Mouse (Mus musculus) forebrain, embryonic 15.5 days (tissue): ENCODE measurements at regions not wholly inside any gene's neighbourhood (a gene's known extent, or its start where the extent isn't known, plus 50 kb on each side); places are given as distances from the start of the nearest gene placed in this dataset.

Source experiments
- ATAC-seq: fragments of 200-750 bp; cut with Nextera tagmentation; replicated peaks from 2 replicates; pipeline ENCODE4 v1.8.0; 2017; ENCODE audit warnings: mild to moderate bottlenecking, moderate TSS enrichment, moderate library complexity
- H3K27ac ChIP-seq: fragments of 300-500 bp; sonication (generic); replicated peaks from 2 replicates; pipeline ENCODE4 v1.5.1; 2015; ENCODE audit warnings: mild to moderate bottlenecking, inconsistent platforms
- H3K27me3 ChIP-seq: fragments of 300-500 bp; sonication (generic); 2 replicates; pipeline ENCODE4 v1.6.1; 2015; ENCODE audit warnings: inconsistent platforms
- H3K36me3 ChIP-seq: fragments of 300-500 bp; sonication (generic); 2 replicates; pipeline ENCODE4 v1.6.1; 2015; ENCODE audit warnings: mild to moderate bottlenecking, inconsistent platforms
- H3K4me1 ChIP-seq: fragments of 300-500 bp; sonication (generic); 2 replicates; pipeline ENCODE4 v1.6.1; 2015; ENCODE audit warnings: inconsistent platforms
- H3K4me2 ChIP-seq: fragments of 300-500 bp; sonication (generic); replicated peaks from 2 replicates; pipeline ENCODE4 v1.6.1; 2015; ENCODE audit warnings: mild to moderate bottlenecking, inconsistent platforms
- H3K4me3 ChIP-seq: fragments of 300-500 bp; sonication (generic); 2 replicates; pipeline ENCODE4 v1.5.1; 2015; ENCODE audit warnings: mild to moderate bottlenecking, inconsistent platforms
- H3K9ac ChIP-seq: fragments of 300-500 bp; sonication (generic); replicated peaks from 2 replicates; pipeline ENCODE4 v1.6.1; 2015; ENCODE audit warnings: mild to moderate bottlenecking, inconsistent platforms
- H3K9me3 ChIP-seq: fragments of 300-500 bp; sonication (generic); 2 replicates; pipeline ENCODE4 v1.6.1; 2016; ENCODE audit warnings: inconsistent platforms
- WGBS: fragments of 180-500 bp; shearing (Covaris S2); methylation state at CpG from one replicate; pipeline ENCODE4 v1.1.7; 2015; ENCODE audit warnings: mixed read lengths; 5-methylcytosine and 5-hydroxymethylcytosine counted together

- no peak overlapping the region for H3K27ac ChIP-seq
- no peaks in the 10 kb centered on the region for H3K27me3 ChIP-seq
- H3K4me3 ChIP-seq = no peak overlapping the region
- WGBS = 50% methylated on average over 4 of the region's 4 CpGs
- H3K4me1 ChIP-seq = peaks cover 3% of the 10 kb centered on the region; the same call in 1 of the 2 replicates
- H3K9me3 ChIP-seq = no peaks in the 10 kb centered on the region
- H3K9ac ChIP-seq = no peak overlapping the region
- no peak for ATAC-seq
- H3K4me2 ChIP-seq = no peak overlapping the region
- H3K36me3 ChIP-seq = no peaks in the 10 kb centered on the region
These were observed 458.5 kb upstream of the Gm765 start for GRCm38 (mm10) chr6:98801061-98801460.

DNA sequence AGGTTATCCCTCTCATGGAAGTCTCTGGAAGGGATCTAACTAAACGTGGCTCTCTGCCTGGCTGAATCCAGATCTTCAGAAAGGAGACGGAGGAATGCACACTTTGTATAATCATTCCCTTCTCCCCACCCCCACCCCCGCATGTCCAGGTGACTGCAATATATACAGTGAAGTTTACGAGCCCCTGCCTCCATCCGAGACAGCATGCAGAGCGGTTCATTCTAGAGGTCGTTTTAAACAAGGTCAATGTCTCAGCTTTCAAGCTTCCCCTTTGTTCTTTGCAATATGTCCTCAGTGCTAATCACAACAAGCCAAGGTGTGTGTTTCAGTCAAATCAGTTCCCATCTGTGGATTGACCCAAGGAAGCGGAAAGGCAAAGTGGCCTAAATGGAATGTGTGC is 457.5 kb upstream of the Gm765 start:
- no peak overlapping the region for H3K27ac ChIP-seq
- no peaks in the 10 kb centered on the region for H3K27me3 ChIP-seq
- peaks cover 3% of the 10 kb centered on the region; the same call in 1 of the 2 replicates for H3K4me1 ChIP-seq
- no peaks in the 10 kb centered on the region for H3K9me3 ChIP-seq
- no peak for ATAC-seq
- no peak overlapping the region for H3K4me3 ChIP-seq
- WGBS = 83% methylated on average over 8 of the region's 8 CpGs
- no peak overlapping the region for H3K4me2 ChIP-seq
- no peak overlapping the region for H3K9ac ChIP-seq
- no peaks in the 10 kb centered on the region for H3K36me3 ChIP-seq

DNA sequence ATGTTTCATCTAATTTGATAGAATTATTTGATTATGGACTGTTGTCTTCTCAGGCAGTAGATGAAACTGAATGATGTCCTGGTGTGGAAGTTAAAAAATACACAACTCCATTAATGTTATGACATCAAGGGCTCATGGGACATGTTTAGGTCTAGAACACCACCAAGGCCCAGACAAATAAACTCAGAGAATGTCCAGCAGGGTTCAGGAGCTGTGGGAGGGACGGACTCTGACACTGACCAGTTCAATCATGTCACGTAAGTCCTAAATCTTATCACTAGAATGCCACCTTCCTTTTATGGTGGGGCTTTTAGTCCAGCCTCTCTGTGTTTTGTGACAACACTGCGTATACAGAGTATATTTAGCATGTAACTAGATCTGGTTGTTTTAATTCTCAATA is 455.2 kb upstream of the Gm765 start:
- Histone ChIP-seq H3K9ac (no peak overlapping the region), H3K4me3 (no peak overlapping the region), H3K4me1 (peaks cover 3% of the 10 kb centered on the region; the same call in 1 of the 2 replicates), H3K27ac (no peak overlapping the region), H3K4me2 (no peak overlapping the region), H3K9me3 (no peaks in the 10 kb centered on the region), H3K27me3 (no peaks in the 10 kb centered on the region), H3K36me3 (no peaks in the 10 kb centered on the region)
- no peak for ATAC-seq
- 94% methylated on average over 3 of the region's 3 CpGs for WGBS

GRCm38 (mm10) chr6:98797373-98797772 is 454.8 kb upstream of the Gm765 start:
- H3K27ac ChIP-seq = no peak overlapping the region
- H3K4me1 ChIP-seq = peaks cover 3% of the 10 kb centered on the region; the same call in 1 of the 2 replicates
- ATAC-seq = no peak
- H3K4me3 ChIP-seq = no peak overlapping the region
- 77% methylated on average over 6 of the region's 6 CpGs for WGBS
- no peaks in the 10 kb centered on the region for H3K27me3 ChIP-seq
- no peak overlapping the region for H3K4me2 ChIP-seq
- H3K36me3 ChIP-seq = no peaks in the 10 kb centered on the region
- H3K9ac ChIP-seq = no peak overlapping the region
- H3K9me3 ChIP-seq = no peaks in the 10 kb centered on the region

DNA sequence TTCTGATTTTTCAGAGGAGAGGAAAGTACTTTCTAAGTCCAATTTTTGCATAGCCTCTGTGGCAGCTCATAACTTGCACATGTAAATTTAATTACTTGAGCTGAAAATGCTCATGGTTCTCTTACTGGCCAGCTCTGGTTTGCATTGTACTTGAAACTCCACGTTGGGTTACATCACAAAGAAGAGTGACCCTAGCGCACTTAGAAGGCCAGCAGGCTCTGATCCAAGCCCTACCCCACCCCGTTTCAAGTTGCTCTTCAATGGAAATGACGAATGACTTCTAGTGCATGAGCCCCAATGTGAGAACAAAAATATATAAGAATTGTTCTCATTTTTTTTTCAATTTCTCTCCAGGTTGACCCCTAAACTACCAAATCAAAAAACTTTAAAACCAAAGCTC is 454.1 kb upstream of the Gm765 start:
- no peak overlapping the region for H3K4me3 ChIP-seq
- no peak overlapping the region for H3K4me2 ChIP-seq
- no peak overlapping the region for H3K9ac ChIP-seq
- H3K36me3 ChIP-seq = no peaks in the 10 kb centered on the region
- H3K4me1 ChIP-seq = peaks cover 3% of the 10 kb centered on the region; the same call in 1 of the 2 replicates
- H3K27me3 ChIP-seq = no peaks in the 10 kb centered on the region
- no peak overlapping the region for H3K27ac ChIP-seq
- ATAC-seq = no peak
- 72% methylated on average over 4 of the region's 4 CpGs for WGBS
- H3K9me3 ChIP-seq = no peaks in the 10 kb centered on the region

DNA sequence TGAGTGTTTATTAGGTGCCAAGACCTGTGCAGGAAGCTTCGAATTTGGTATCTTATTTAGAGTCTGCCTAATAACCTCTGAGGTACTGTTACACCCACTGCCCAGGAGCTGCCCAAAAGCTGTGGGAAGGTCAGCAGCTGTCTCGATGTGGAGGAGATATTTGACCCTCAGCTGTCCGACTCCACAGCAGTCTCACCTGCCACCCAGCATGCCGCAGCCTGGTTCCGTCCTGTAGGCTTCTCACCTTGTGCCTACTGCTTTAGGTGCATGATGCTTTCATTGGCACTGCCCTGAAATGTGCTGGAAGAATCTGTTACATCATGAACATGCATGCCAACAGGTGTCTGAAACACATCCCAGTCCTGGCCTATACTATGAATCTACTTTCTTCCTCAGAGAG is 444.9 kb upstream of the Gm765 start:
- Histone ChIP-seq H3K27ac (no peak overlapping the region), H3K27me3 (0 out of 2 replicates have a peak, but pooled peaks cover 3% of the 10 kb centered on the region), H3K4me3 (no peak overlapping the region), H3K9ac (no peak overlapping the region), H3K4me2 (no peak overlapping the region), H3K4me1 (no peaks in the 10 kb centered on the region), H3K36me3 (no peaks in the 10 kb centered on the region), H3K9me3 (no peaks in the 10 kb centered on the region)
- no peak for ATAC-seq
- 87% methylated on average over 5 of the region's 5 CpGs for WGBS

GRCm38 (mm10) chr6:98782074-98782473 is 439.5 kb upstream of the Gm765 start:
- Histone ChIP-seq H3K4me1 (no peaks in the 10 kb centered on the region), H3K4me2 (no peak overlapping the region), H3K27me3 (0 out of 2 replicates have a peak, but pooled peaks cover 14% of the 10 kb centered on the region), H3K27ac (no peak overlapping the region), H3K9me3 (no peaks in the 10 kb centered on the region), H3K4me3 (no peak overlapping the region), H3K9ac (no peak overlapping the region), H3K36me3 (no peaks in the 10 kb centered on the region)
- 75% methylated on average over 9 of the region's 9 CpGs for WGBS
- no peak for ATAC-seq

GRCm38 (mm10) chr6:98775780-98776179 is 433.2 kb upstream of the Gm765 start:
- Histone ChIP-seq H3K4me1 (no peaks in the 10 kb centered on the region), H3K4me2 (no peak overlapping the region), H3K4me3 (no peak overlapping the region), H3K9me3 (no peaks in the 10 kb centered on the region), H3K36me3 (no peaks in the 10 kb centered on the region), H3K9ac (no peak overlapping the region), H3K27me3 (peaks cover 39% of the 10 kb centered on the region), H3K27ac (no peak overlapping the region)
- no peak for ATAC-seq
- 94% methylated on average over 1 of the region's 1 CpGs for WGBS

DNA sequence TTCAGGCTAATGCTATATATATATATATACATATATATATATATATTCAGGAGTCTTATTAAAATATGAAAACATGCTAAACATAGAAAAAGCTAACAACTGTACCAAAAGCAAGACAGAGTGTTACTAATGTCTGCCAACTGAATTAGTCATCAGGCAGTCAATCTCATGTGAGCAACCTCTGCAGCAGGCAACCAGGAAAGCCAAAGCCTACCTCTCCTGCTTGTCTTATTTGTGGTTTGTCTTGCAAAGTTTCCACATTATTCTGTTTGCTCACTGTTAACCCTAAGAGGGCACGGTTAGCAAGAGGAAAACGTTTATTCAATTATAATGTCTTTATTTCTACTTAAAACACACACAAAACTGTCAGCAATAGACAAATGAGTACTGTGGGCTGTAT is 427.4 kb upstream of the Gm765 start:
- H3K27ac ChIP-seq = no peak overlapping the region
- H3K4me3 ChIP-seq = no peak overlapping the region
- WGBS = 75% methylated on average over 2 of the region's 2 CpGs
- no peak overlapping the region for H3K4me2 ChIP-seq
- H3K4me1 ChIP-seq = peaks cover 27% of the 10 kb centered on the region
- H3K36me3 ChIP-seq = no peaks in the 10 kb centered on the region
- H3K9ac ChIP-seq = no peak overlapping the region
- no peak for ATAC-seq
- no peaks in the 10 kb centered on the region for H3K9me3 ChIP-seq
- H3K27me3 ChIP-seq = peaks cover 52% of the 10 kb centered on the region

GRCm38 (mm10) chr6:98769322-98769721 is 426.8 kb upstream of the Gm765 start:
- 39% methylated on average over 6 of the region's 6 CpGs for WGBS
- Histone ChIP-seq H3K27me3 (peaks cover 49% of the 10 kb centered on the region), H3K4me2 (no peak overlapping the region), H3K4me3 (no peak overlapping the region), H3K9ac (no peak overlapping the region), H3K4me1 (peaks cover 27% of the 10 kb centered on the region), H3K27ac (no peak overlapping the region), H3K36me3 (no peaks in the 10 kb centered on the region), H3K9me3 (no peaks in the 10 kb centered on the region)
- peak; percentile 27; the same call in 1 of the 2 replicates for ATAC-seq

GRCm38 (mm10) chr6:98767858-98768336 is 425.3 kb upstream of the Gm765 start:
- Histone ChIP-seq H3K9me3 (no peaks in the 10 kb centered on the region), H3K27me3 (peaks cover 44% of the 10 kb centered on the region), H3K4me3 (no peak overlapping the region), H3K36me3 (no peaks in the 10 kb centered on the region), H3K9ac (no peak overlapping the region), H3K4me2 (0 out of 2 replicates have a peak overlapping the region, but pooled peaks have one; percentile 1), H3K27ac (no peak overlapping the region), H3K4me1 (peaks cover 27% of the 10 kb centered on the region)
- peak; percentile 93 for ATAC-seq
- WGBS = 12% methylated on average over 7 of the region's 7 CpGs

DNA sequence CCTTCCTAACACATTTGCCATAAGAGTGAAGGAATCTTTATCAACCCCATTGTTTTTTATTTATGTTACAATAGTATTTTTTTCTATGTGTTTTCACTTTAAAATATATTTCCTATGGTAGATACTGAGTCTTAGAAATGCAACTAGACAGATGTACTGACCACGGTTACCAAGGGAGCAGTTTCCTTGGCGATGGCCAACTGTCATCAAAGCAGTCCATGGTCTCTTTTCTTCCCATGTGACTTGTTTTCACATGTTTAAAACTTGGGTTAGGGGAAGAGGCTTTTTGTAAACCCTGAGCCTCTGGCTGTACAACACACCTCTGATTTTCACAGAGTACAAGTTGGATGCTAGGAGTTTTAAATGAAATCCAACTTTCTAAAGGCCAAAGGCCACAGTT is 411.9 kb upstream of the Gm765 start:
- Histone ChIP-seq H3K4me1 (no peaks in the 10 kb centered on the region), H3K9ac (no peak overlapping the region), H3K4me3 (no peak overlapping the region), H3K36me3 (no peaks in the 10 kb centered on the region), H3K27me3 (peaks cover 19% of the 10 kb centered on the region; the same call in 1 of the 2 replicates), H3K9me3 (no peaks in the 10 kb centered on the region), H3K4me2 (no peak overlapping the region), H3K27ac (no peak overlapping the region)
- ATAC-seq = no peak
- WGBS = 86% methylated on average over 2 of the region's 2 CpGs

DNA sequence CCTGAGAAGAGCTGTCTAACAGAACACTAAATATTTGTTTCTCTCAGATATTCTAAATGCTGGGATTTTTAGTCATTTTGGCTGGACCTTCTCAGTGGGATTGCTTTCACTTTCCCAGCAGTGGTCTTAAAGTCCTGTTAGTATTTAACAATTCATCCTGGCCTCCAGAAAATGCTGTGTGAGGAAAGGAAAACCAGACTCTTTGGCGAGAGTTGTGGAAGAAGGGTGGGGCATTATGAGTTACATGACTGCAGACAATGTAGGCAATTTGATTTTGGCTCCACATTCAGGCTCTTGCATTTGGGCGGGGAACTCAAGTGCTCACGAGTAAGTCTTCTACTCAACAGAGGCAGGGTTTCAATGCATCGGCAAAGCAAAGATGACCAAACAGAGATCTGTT is 406.1 kb upstream of the Gm765 start:
- Histone ChIP-seq H3K4me3 (no peak overlapping the region), H3K4me2 (no peak overlapping the region), H3K4me1 (no peaks in the 10 kb centered on the region), H3K9me3 (no peaks in the 10 kb centered on the region), H3K9ac (no peak overlapping the region), H3K27me3 (peaks cover 6% of the 10 kb centered on the region; the same call in 1 of the 2 replicates), H3K27ac (no peak overlapping the region), H3K36me3 (no peaks in the 10 kb centered on the region)
- ATAC-seq = no peak
- 83% methylated on average over 4 of the region's 4 CpGs for WGBS
